Mouse (Mus musculus) cerebellum, adult 11 months (tissue): Measurements from ENCODE around the gene Nisch.

ENCODE experiments used
- DNase-seq: peaks from one replicate; pipeline ENCODE4 v3.0.0; 2022

The Nisch gene

GRCm38 (mm10) chr14:31216846-31217245 is at the start of gene Nisch:
Gene Nisch (minus strand): TSS chr14:31216946.
- no peak for DNase-seq

GRCm38 (mm10) chr14:31260932-31261331 is 44.2 kb upstream of the Nisch start:
- no peak for DNase-seq

- DNase-seq = no peak
These were observed 43.6 kb upstream of the Nisch start for GRCm38 (mm10) chr14:31260374-31260773.

- DNase-seq = no peak
These were observed 41.8 kb upstream of the Nisch start for GRCm38 (mm10) chr14:31258476-31259050.

GRCm38 (mm10) chr14:31252091-31252490 is 35.3 kb upstream of the Nisch start:
- DNase-seq = no peak

- DNase-seq = no peak
These were observed 34.9 kb upstream of the Nisch start for GRCm38 (mm10) chr14:31251626-31252025.

GRCm38 (mm10) chr14:31251084-31251604 is 34.4 kb upstream of the Nisch start, which contains the start of the genes Phf7 and Bap1:
Gene Phf7 (minus strand): TSS chr14:31251317.
Gene Bap1 (plus strand): TSS chr14:31251450.
- DNase-seq = peak; percentile 95

GRCm38 (mm10) chr14:31250222-31251083 is 33.7 kb upstream of the Nisch start:
- DNase-seq = no peak

GRCm38 (mm10) chr14:31248396-31248795 is 31.6 kb upstream of the Nisch start:
- DNase-seq = no peak

GRCm38 (mm10) chr14:31245946-31246345 is 29.2 kb upstream of the Nisch start:
- no peak for DNase-seq

- no peak for DNase-seq
These were observed 28.0 kb upstream of the Nisch start for GRCm38 (mm10) chr14:31244777-31245176.

GRCm38 (mm10) chr14:31240528-31240927 is 23.8 kb upstream of the Nisch start:
- DNase-seq = no peak

GRCm38 (mm10) chr14:31237101-31237882 is 20.5 kb upstream of the Nisch start:
- DNase-seq = no peak

- peak; percentile 78 for DNase-seq
These were observed 17.3 kb upstream of the Nisch start for GRCm38 (mm10) chr14:31233996-31234591.

GRCm38 (mm10) chr14:31233070-31233995 is 16.6 kb upstream of the Nisch start:
- no peak for DNase-seq

GRCm38 (mm10) chr14:31232404-31233069 is 15.8 kb upstream of the Nisch start:
- no peak for DNase-seq

- DNase-seq = no peak
These were observed 13.7 kb upstream of the Nisch start for GRCm38 (mm10) chr14:31230442-31230841.

GRCm38 (mm10) chr14:31228234-31228633 is 11.5 kb upstream of the Nisch start:
- DNase-seq = no peak

GRCm38 (mm10) chr14:31226978-31227377 is 10.2 kb upstream of the Nisch start:
- DNase-seq = no peak

- peak; percentile 77 for DNase-seq
These were observed 920 bp upstream of the Nisch start, which contains the start of gene Sema3g for GRCm38 (mm10) chr14:31217666-31218065. Gene Sema3g (plus strand): TSS chr14:31217860.
